Mouse (Mus musculus) cerebellum, adult 2 months (tissue): ENCODE measurements around the gene Olfr1361. TPM values are rescaled to one million over a fixed set of nuclear protein-coding genes. Genes with fewer than 3 reads are reported as not detected.

ENCODE experiments used
- DNase-seq, 2 experiments: peaks; one replicate each; pipeline ENCODE4 v3.0.0; 2021
- H3K27ac ChIP-seq: fragments of 200-500 bp; 2 replicates; pipeline ENCODE4 v1.5.1; 2012; ENCODE audit warnings: low read length, control low read depth, inconsistent platforms; ENCODE audit not compliant: insufficient read depth
- H3K27me3 ChIP-seq: fragments of 200-500 bp; 2 replicates; pipeline ENCODE4 v1.6.1; 2012; ENCODE audit warnings: inconsistent platforms, mild to moderate bottlenecking, low read length, moderate library complexity; ENCODE audit not compliant: control insufficient read depth, insufficient read depth
- H3K4me1 ChIP-seq: fragments of 200-500 bp; 2 replicates; pipeline ENCODE4 v1.6.1; 2011; ENCODE audit warnings: low read length; ENCODE audit not compliant: control insufficient read depth, insufficient read depth
- H3K4me3 ChIP-seq: fragments of 200-500 bp; replicated peaks from 2 replicates; pipeline ENCODE3; 2011; ENCODE audit warnings: mild to moderate bottlenecking, low read depth, low read length, control low read depth; ENCODE audit not compliant: insufficient read depth
- CTCF ChIP-seq: fragments of 200-500 bp; IDR thresholded peaks from 2 replicates; pipeline ENCODE4 v1.5.1; 2011; ENCODE audit warnings: low read depth, mild to moderate bottlenecking, control low read depth, low read length, moderate library complexity, borderline replicate concordance; ENCODE audit not compliant: insufficient read depth
- POLR2A ChIP-seq: fragments of 200-500 bp; IDR thresholded peaks from 2 replicates; pipeline ENCODE4 v1.6.1; 2011; ENCODE audit warnings: low read length, control low read depth, borderline replicate concordance; ENCODE audit not compliant: insufficient read depth
- WGBS: fragments of 180-500 bp; shearing (Covaris S2); methylation state at CpG from one replicate; pipeline ENCODE4 v1.1.7; 2018; 5-methylcytosine and 5-hydroxymethylcytosine counted together
- polyA plus RNA-seq: library from polyadenylated mRNA; depleted of rRNA; stranded (reverse); fragments of >200 nt; gene quantifications from 2 replicates; pipeline ENCODE4 v1.2.3, GENCODE M21; 2012; rRNA removed

Olfr1361 gene
- not detected in 2 replicates for polyA plus RNA-seq

GRCm38 (mm10) chr13:21663286-21663685, at the start of gene Olfr1361:
TSS of gene Olfr1361 (minus strand) at chr13:21663386.
- no peaks in the 10 kb centered on the region for H3K27me3 ChIP-seq

GRCm38 (mm10) chr13:21711698-21712097, 48.5 kb upstream of the Olfr1361 start:
- DNase-seq, result no peak
- H3K4me1 ChIP-seq, result no peaks in the 10 kb centered on the region
- H3K27ac ChIP-seq, result no peak overlapping the region
- TF ChIP-seq CTCF (no peak), POLR2A (no peak)
- H3K4me3 ChIP-seq, result no peak overlapping the region
- no peaks in the 10 kb centered on the region for H3K27me3 ChIP-seq
- 33% methylated on average over 4 of the region's 4 CpGs for WGBS

More at GRCm38 (mm10) chr13:21663286-21663685, at the start of gene Olfr1361:
- no peak within 1 kb of the TSS for H3K27ac ChIP-seq
- DNase-seq, result no peak
- TF ChIP-seq POLR2A (no peak), CTCF (no peak)
- H3K4me3 ChIP-seq, result no peak within 1 kb of the TSS
- WGBS, result 75% methylated on average over 2 of the region's 2 CpGs
- no peaks in the 10 kb centered on the region for H3K4me1 ChIP-seq

GRCm38 (mm10) chr13:21710821-21711525, 47.8 kb upstream of the Olfr1361 start:
- Histone ChIP-seq H3K4me1 (no peaks in the 10 kb centered on the region), H3K4me3 (peak overlapping the region; percentile 92), H3K27me3 (no peaks in the 10 kb centered on the region), H3K27ac (no peak overlapping the region)
- DNase-seq, result peak; percentile 79 to 84
- 4% methylated on average over 22 of the region's 22 CpGs for WGBS
- TF ChIP-seq POLR2A, result no peak
- TF ChIP-seq CTCF, result no peak

GRCm38 (mm10) chr13:21710031-21710711, 47.0 kb upstream of the Olfr1361 start:
- Histone ChIP-seq H3K4me1 (no peaks in the 10 kb centered on the region), H3K4me3 (peak overlapping the region; percentile 92), H3K27ac (no peak overlapping the region), H3K27me3 (no peaks in the 10 kb centered on the region)
- DNase-seq, result peak; percentile 86 to 92
- under 1% methylated on average over 32 of the region's 32 CpGs for WGBS
- no peak for TF ChIP-seq POLR2A
- TF ChIP-seq CTCF, result peak; percentile 76

DNA sequence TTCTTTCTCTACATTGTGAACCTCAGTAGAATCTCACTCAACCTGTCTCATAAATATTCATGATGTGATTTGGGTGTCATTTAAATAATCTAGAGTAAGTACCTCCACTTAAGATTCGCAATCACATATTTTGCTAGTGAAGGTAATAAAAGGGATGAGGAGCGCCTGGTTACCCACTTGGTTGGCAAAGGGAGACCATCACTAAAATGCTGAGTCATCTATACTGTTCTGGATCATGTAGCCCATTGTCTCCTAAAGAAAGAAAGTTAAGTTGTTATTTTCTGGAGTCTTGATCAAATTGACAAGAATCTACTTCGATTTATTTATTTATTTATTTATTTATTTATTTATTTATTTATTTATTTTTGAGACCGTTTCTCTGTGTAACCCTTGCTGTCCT, 43.5 kb upstream of the Olfr1361 start:
- Histone ChIP-seq H3K4me3 (no peak overlapping the region), H3K27ac (no peak overlapping the region), H3K27me3 (no peaks in the 10 kb centered on the region), H3K4me1 (no peaks in the 10 kb centered on the region)
- WGBS, result 71% methylated on average over 4 of the region's 4 CpGs
- DNase-seq, result no peak
- no peak for TF ChIP-seq CTCF
- TF ChIP-seq POLR2A, result no peak

- Histone ChIP-seq H3K27ac (no peak within 1 kb of the TSS), H3K27me3 (no peaks in the 10 kb centered on the region), H3K4me1 (no peaks in the 10 kb centered on the region), H3K4me3 (no peak within 1 kb of the TSS)
- no peak for TF ChIP-seq POLR2A
- TF ChIP-seq CTCF, result no peak
- DNase-seq, result no peak
These were observed 34.6 kb upstream of the Olfr1361 start, which contains the start of gene Olfr1359 for GRCm38 (mm10) chr13:21697811-21698210. TSS of gene Olfr1359 (plus strand) at chr13:21698111.

- no peaks in the 10 kb centered on the region for H3K4me1 ChIP-seq
- H3K4me3 ChIP-seq, result no peak within 1 kb of the TSS
- DNase-seq, result no peak
- WGBS, result 81% methylated on average over 2 of the region's 2 CpGs
- TF ChIP-seq POLR2A, result no peak
- no peak for TF ChIP-seq CTCF
- H3K27ac ChIP-seq, result no peak within 1 kb of the TSS
- H3K27me3 ChIP-seq, result no peaks in the 10 kb centered on the region
These were observed 14.1 kb upstream of the Olfr1361 start, which contains the start of gene Olfr1360 for GRCm38 (mm10) chr13:21677305-21677704. TSS of gene Olfr1360 (minus strand) at chr13:21677405.
